Mouse (Mus musculus): ENCODE results near the gene Utp14a. TPM values are rescaled to one million over a fixed set of nuclear protein-coding genes. Genes with fewer than 3 reads are reported as not detected.

Gene Utp14a
- polyA plus RNA-seq, 1 experiment = 62.7 TPM

- H3K36me3 ChIP-seq (ENCODE audit: control insufficient read depth, insufficient read depth, low read length, poor library complexity, severe bottlenecking) = no peaks in the 10 kb centered on the region
- H3K27ac ChIP-seq (ENCODE audit: insufficient read depth, low read length) = peak overlapping the region; percentile 76
- H3K9ac ChIP-seq (ENCODE audit: low read depth, poor library complexity, severe bottlenecking) = no peak overlapping the region
- H3K9me3 ChIP-seq (replicated peaks; ENCODE audit: control insufficient read depth, insufficient read depth, low read length, poor library complexity, severe bottlenecking) = no peaks in the 10 kb centered on the region
- TF ChIP-seq POLR2A (IDR thresholded peaks at IDR 0.05; ENCODE audit: insufficient read depth, low read length) (no peak), EP300 (IDR thresholded peaks at IDR 0.05; ENCODE audit: insufficient read depth, low read depth, low read length) (no peak), CTCF (IDR thresholded peaks at IDR 0.05; ENCODE audit: low read depth, low read length) (no peak)
- H3K4me1 ChIP-seq (ENCODE audit: control insufficient read depth, insufficient read depth, low read length) = peaks cover 4% of the 10 kb centered on the region
- no peaks in the 10 kb centered on the region for H3K27me3 ChIP-seq (ENCODE audit: control insufficient read depth, insufficient read depth, low read length, poor library complexity, severe bottlenecking)
- H3K4me3 ChIP-seq (ENCODE audit: low read depth, low read length) = no peak overlapping the region
Measured at GRCm38 (mm10) chrX:48291413-48291812, 34.8 kb downstream of the Utp14a start.

- Histone ChIP-seq H3K36me3 (ENCODE audit: control insufficient read depth, insufficient read depth, low read length, poor library complexity, severe bottlenecking) (no peaks in the 10 kb centered on the region), H3K4me1 (ENCODE audit: control insufficient read depth, insufficient read depth, low read length) (peaks cover 2% of the 10 kb centered on the region), H3K27me3 (ENCODE audit: control insufficient read depth, insufficient read depth, low read length, poor library complexity, severe bottlenecking) (no peaks in the 10 kb centered on the region), H3K27ac (ENCODE audit: insufficient read depth, low read length) (peak overlapping the region; percentile 83), H3K4me3 (ENCODE audit: low read depth, low read length) (no peak overlapping the region), H3K9ac (ENCODE audit: low read depth, poor library complexity, severe bottlenecking) (no peak overlapping the region), H3K9me3 (replicated peaks; ENCODE audit: control insufficient read depth, insufficient read depth, low read length, poor library complexity, severe bottlenecking) (no peaks in the 10 kb centered on the region)
- 0 out of 2 replicates have a peak, but pooled peaks have one; percentile 39 for TF ChIP-seq EP300 (IDR thresholded peaks at IDR 0.05; ENCODE audit: insufficient read depth, low read depth, low read length)
- TF ChIP-seq POLR2A (IDR thresholded peaks at IDR 0.05; ENCODE audit: insufficient read depth, low read length) = no peak
Measured at GRCm38 (mm10) chrX:48305356-48305755, 48.7 kb downstream of the Utp14a start.

DNA sequence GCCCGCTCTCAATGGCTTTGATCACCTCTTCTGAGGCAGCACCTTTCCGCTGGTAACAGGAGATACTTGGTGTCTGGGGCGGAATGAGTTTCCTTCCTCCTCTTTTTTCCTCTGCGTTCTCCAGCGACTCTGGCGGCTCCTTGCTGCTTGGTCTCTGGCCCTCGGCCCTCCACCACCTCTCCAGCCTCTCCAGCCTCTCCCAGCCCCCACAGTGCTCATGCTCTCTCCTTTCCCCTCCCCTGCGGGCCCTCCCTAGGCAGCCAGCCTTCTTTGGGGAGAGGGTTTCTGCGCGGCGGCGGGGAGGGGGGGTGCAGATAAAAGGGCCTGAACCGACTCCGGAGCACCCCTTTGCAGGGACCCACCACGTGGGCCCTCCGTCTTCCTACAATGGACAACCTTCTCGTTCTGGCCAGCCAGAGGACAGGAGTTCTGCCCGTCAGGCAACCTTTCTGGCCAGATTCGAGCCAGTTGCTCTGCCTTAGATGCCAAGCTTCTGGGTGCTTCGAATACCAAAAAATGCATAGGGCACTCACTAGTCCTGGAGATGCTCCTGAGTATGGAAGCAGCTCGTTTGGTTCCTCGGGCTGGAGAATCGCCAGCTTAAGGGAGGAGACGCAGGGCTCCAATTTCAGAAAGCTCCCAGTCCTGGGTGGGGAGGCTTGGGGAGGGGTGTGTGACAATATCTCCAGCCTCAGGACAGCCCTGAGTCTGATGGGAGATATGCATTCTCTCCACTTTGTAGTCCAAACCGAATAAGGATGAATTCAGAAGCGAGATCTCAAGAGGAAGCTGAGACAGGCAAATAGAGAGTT lies 54.2 kb downstream of the Utp14a start:
- no peak for TF ChIP-seq POLR2A (IDR thresholded peaks at IDR 0.05; ENCODE audit: insufficient read depth, low read length)
- TF ChIP-seq EP300 (IDR thresholded peaks at IDR 0.05; ENCODE audit: insufficient read depth, low read depth, low read length) = no peak
- no peak for TF ChIP-seq CTCF (IDR thresholded peaks at IDR 0.05; ENCODE audit: low read depth, low read length)
- Histone ChIP-seq H3K27ac (ENCODE audit: insufficient read depth, low read length) (no peak overlapping the region), H3K36me3 (ENCODE audit: control insufficient read depth, insufficient read depth, low read length, poor library complexity, severe bottlenecking) (no peaks in the 10 kb centered on the region), H3K27me3 (ENCODE audit: control insufficient read depth, insufficient read depth, low read length, poor library complexity, severe bottlenecking) (no peaks in the 10 kb centered on the region), H3K9me3 (replicated peaks; ENCODE audit: control insufficient read depth, insufficient read depth, low read length, poor library complexity, severe bottlenecking) (no peaks in the 10 kb centered on the region), H3K9ac (ENCODE audit: low read depth, poor library complexity, severe bottlenecking) (peak overlapping the region; percentile 63), H3K4me3 (ENCODE audit: low read depth, low read length) (peak overlapping the region; percentile 48), H3K4me1 (ENCODE audit: control insufficient read depth, insufficient read depth, low read length) (peaks cover 2% of the 10 kb centered on the region)

DNA sequence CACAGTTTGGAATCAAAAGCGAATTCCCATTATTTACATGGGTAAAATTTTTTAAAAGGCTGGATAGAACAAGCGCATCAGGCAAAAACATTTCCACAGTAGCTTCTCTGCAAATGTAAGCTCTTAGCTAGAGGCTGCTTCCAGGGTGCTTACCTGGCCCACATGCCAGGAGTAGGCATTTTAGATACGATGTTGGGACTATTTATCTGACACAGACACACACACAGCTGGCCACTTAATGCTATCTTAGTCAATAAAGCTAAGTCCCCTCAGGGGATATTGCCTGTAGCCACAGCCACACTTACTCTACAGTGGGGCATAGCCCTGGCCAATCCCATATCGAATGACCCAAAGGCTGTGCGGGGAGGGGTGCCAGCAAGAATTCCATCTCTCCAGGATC lies 55.1 kb downstream of the Utp14a start:
- no peaks in the 10 kb centered on the region for H3K27me3 ChIP-seq (ENCODE audit: control insufficient read depth, insufficient read depth, low read length, poor library complexity, severe bottlenecking)
- no peak overlapping the region for H3K27ac ChIP-seq (ENCODE audit: insufficient read depth, low read length)
- no peak overlapping the region for H3K4me3 ChIP-seq (ENCODE audit: low read depth, low read length)
- no peak overlapping the region for H3K9ac ChIP-seq (ENCODE audit: low read depth, poor library complexity, severe bottlenecking)
- H3K9me3 ChIP-seq (replicated peaks; ENCODE audit: control insufficient read depth, insufficient read depth, low read length, poor library complexity, severe bottlenecking) = no peaks in the 10 kb centered on the region
- no peaks in the 10 kb centered on the region for H3K4me1 ChIP-seq (ENCODE audit: control insufficient read depth, insufficient read depth, low read length)
- TF ChIP-seq EP300 (IDR thresholded peaks at IDR 0.05; ENCODE audit: insufficient read depth, low read depth, low read length) = no peak
- TF ChIP-seq POLR2A (IDR thresholded peaks at IDR 0.05; ENCODE audit: insufficient read depth, low read length) = no peak
- no peak for TF ChIP-seq CTCF (IDR thresholded peaks at IDR 0.05; ENCODE audit: low read depth, low read length)
- H3K36me3 ChIP-seq (ENCODE audit: control insufficient read depth, insufficient read depth, low read length, poor library complexity, severe bottlenecking) = no peaks in the 10 kb centered on the region

- H3K4me1 ChIP-seq (ENCODE audit: control insufficient read depth, insufficient read depth, low read length) = peaks cover 1% of the 10 kb centered on the region
- H3K9ac ChIP-seq (ENCODE audit: low read depth, poor library complexity, severe bottlenecking) = peak overlapping the region; percentile 53; the same call in 1 of the 2 replicates
- H3K27me3 ChIP-seq (ENCODE audit: control insufficient read depth, insufficient read depth, low read length, poor library complexity, severe bottlenecking) = no peaks in the 10 kb centered on the region
- no peaks in the 10 kb centered on the region for H3K36me3 ChIP-seq (ENCODE audit: control insufficient read depth, insufficient read depth, low read length, poor library complexity, severe bottlenecking)
- TF ChIP-seq POLR2A (IDR thresholded peaks at IDR 0.05; ENCODE audit: insufficient read depth, low read length) (no peak), CTCF (IDR thresholded peaks at IDR 0.05; ENCODE audit: low read depth, low read length) (no peak), EP300 (IDR thresholded peaks at IDR 0.05; ENCODE audit: insufficient read depth, low read depth, low read length) (no peak)
- peak overlapping the region; percentile 83 for H3K4me3 ChIP-seq (ENCODE audit: low read depth, low read length)
- no peak overlapping the region for H3K27ac ChIP-seq (ENCODE audit: insufficient read depth, low read length)
- no peaks in the 10 kb centered on the region for H3K9me3 ChIP-seq (replicated peaks; ENCODE audit: control insufficient read depth, insufficient read depth, low read length, poor library complexity, severe bottlenecking)
Measured at GRCm38 (mm10) chrX:48314530-48315079, 57.9 kb downstream of the Utp14a start.

- no peaks in the 10 kb centered on the region for H3K27me3 ChIP-seq (ENCODE audit: control insufficient read depth, insufficient read depth, low read length, poor library complexity, severe bottlenecking)
- no peaks in the 10 kb centered on the region for H3K9me3 ChIP-seq (replicated peaks; ENCODE audit: control insufficient read depth, insufficient read depth, low read length, poor library complexity, severe bottlenecking)
- no peaks in the 10 kb centered on the region for H3K36me3 ChIP-seq (ENCODE audit: control insufficient read depth, insufficient read depth, low read length, poor library complexity, severe bottlenecking)
- H3K4me1 ChIP-seq (ENCODE audit: control insufficient read depth, insufficient read depth, low read length) = peaks cover 1% of the 10 kb centered on the region
- no peak overlapping the region for H3K9ac ChIP-seq (ENCODE audit: low read depth, poor library complexity, severe bottlenecking)
- H3K4me3 ChIP-seq (ENCODE audit: low read depth, low read length) = no peak overlapping the region
- no peak overlapping the region for H3K27ac ChIP-seq (ENCODE audit: insufficient read depth, low read length)
- TF ChIP-seq EP300 (IDR thresholded peaks at IDR 0.05; ENCODE audit: insufficient read depth, low read depth, low read length) (no peak), CTCF (IDR thresholded peaks at IDR 0.05; ENCODE audit: low read depth, low read length) (no peak), POLR2A (IDR thresholded peaks at IDR 0.05; ENCODE audit: insufficient read depth, low read length) (no peak)
Measured at GRCm38 (mm10) chrX:48317444-48317843, 60.8 kb downstream of the Utp14a start.
